Mouse (Mus musculus) spleen, adult 2 months (tissue): ENCODE results near the gene Fgf22.

Experiments used
- CTCF ChIP-seq: fragments of 200-500 bp; IDR thresholded peaks from 2 replicates; pipeline ENCODE4 v1.5.1; 2011; ENCODE audit warnings: mild to moderate bottlenecking, inconsistent platforms; ENCODE audit not compliant: insufficient read depth, insufficient read length, insufficient replicate concordance; ENCODE audit errors: extremely low read depth
- POLR2A ChIP-seq: fragments of 200-500 bp; IDR thresholded peaks from 2 replicates; pipeline ENCODE4 v1.6.1; 2011; ENCODE audit warnings: low read depth, low read length, inconsistent platforms

GRCm38 (mm10) chr10:79707162-79707561 lies 47.7 kb upstream of the Fgf22 start:
- TF ChIP-seq CTCF (no peak), POLR2A (no peak)
